Mouse (Mus musculus): Measurements from ENCODE around the gene Ppp1r12c. TPM values are rescaled to one million over a fixed set of nuclear protein-coding genes. Genes with fewer than 3 reads are reported as not detected.
A peak's percentile ranks its signal among the peaks of the same experiment; 100 is the strongest.

Ppp1r12c gene
- polyA plus RNA-seq, 1 experiment, result 54.6 TPM

- Histone ChIP-seq H3ac (ENCODE audit: control insufficient read depth, insufficient read length, low read depth) (no peak overlapping the region), H3K4me3 (ENCODE audit: insufficient read depth, poor library complexity, severe bottlenecking) (no peak overlapping the region), H3K79me3 (ENCODE audit: low read depth) (no peaks in the 10 kb centered on the region), H3K79me2 (ENCODE audit: control insufficient read depth, insufficient read depth) (no peaks in the 10 kb centered on the region), H3K27me3 (ENCODE audit: control insufficient read depth, insufficient read depth, insufficient read length) (no peaks in the 10 kb centered on the region), H3K36me3 (ENCODE audit: control insufficient read depth, insufficient read depth) (peaks cover 47% of the 10 kb centered on the region)
- TF ChIP-seq CTCF (IDR thresholded peaks at IDR 0.05; ENCODE audit: control insufficient read depth, insufficient read depth, insufficient read length), result peak; percentile 50
- TF ChIP-seq FOSL1 (IDR thresholded peaks at IDR 0.05; ENCODE audit: insufficient read depth, low read length, poor library complexity, severe bottlenecking), result no peak
- TF ChIP-seq MYOD1 (IDR thresholded peaks at IDR 0.05; ENCODE audit: control insufficient read depth, insufficient read length, low read depth), result no peak
- no peak for TF ChIP-seq USF1 (IDR thresholded peaks at IDR 0.05; ENCODE audit: low read depth)
- no peak for TF ChIP-seq CEBPB (IDR thresholded peaks at IDR 0.05; ENCODE audit: low read depth)
These were observed 69.9 kb downstream of the Ppp1r12c start for GRCm38 (mm10) chr7:4431548-4431947.

Small RNAs within 50 kb of the gene (microRNA-seq; reads per million reads assigned to microRNA genes)
- gene Gm24605 (ENCODE audit: borderline microRNAs expressed), result not detected

Other genes with a start within 250 kb of the Ppp1r12c start
- not detected for gene Ncr1, start 164.0 kb downstream of the Ppp1r12c start, polyA plus RNA-seq (2012; fragmentation: generic; extraction: Trizol)
- not detected for gene Gp6, start 103.9 kb downstream of the Ppp1r12c start, polyA plus RNA-seq (2012; fragmentation: generic; extraction: Trizol)
- 40.7 TPM for gene Rdh13, start 56.0 kb downstream of the Ppp1r12c start, polyA plus RNA-seq (2012; fragmentation: generic; extraction: Trizol)
- gene Eps8l1, start 41.0 kb downstream of the Ppp1r12c start, polyA plus RNA-seq (2012; fragmentation: generic; extraction: Trizol), result 0.28 TPM
- 34.7 TPM for gene Tnnt1, start 14.7 kb upstream of the Ppp1r12c start, polyA plus RNA-seq (2012; fragmentation: generic; extraction: Trizol)
- gene Tnni3, start 22.5 kb upstream of the Ppp1r12c start, polyA plus RNA-seq (2012; fragmentation: generic; extraction: Trizol), result 0.91 TPM
- gene Dnaaf3, start 30.8 kb upstream of the Ppp1r12c start, polyA plus RNA-seq (2012; fragmentation: generic; extraction: Trizol), result 1.4 TPM
- 0.11 TPM for gene Syt5, start 45.9 kb upstream of the Ppp1r12c start, polyA plus RNA-seq (2012; fragmentation: generic; extraction: Trizol)
- not detected for gene Ptprh, start 102.4 kb upstream of the Ppp1r12c start, polyA plus RNA-seq (2012; fragmentation: generic; extraction: Trizol)
- 2.8 TPM for gene Tmem86b, start 129.7 kb upstream of the Ppp1r12c start, polyA plus RNA-seq (2012; fragmentation: generic; extraction: Trizol)
- gene Ppp6r1, start 157.3 kb upstream of the Ppp1r12c start, polyA plus RNA-seq (2012; fragmentation: generic; extraction: Trizol), result 56.1 TPM
- 110 TPM for gene Hspbp1, start 183.4 kb upstream of the Ppp1r12c start, polyA plus RNA-seq (2012; fragmentation: generic; extraction: Trizol)
- 15.3 TPM for gene Brsk1, start 188.9 kb upstream of the Ppp1r12c start, polyA plus RNA-seq (2012; fragmentation: generic; extraction: Trizol)
- 0.07 TPM for gene Tmem150b, start 223.6 kb upstream of the Ppp1r12c start, polyA plus RNA-seq (2012; fragmentation: generic; extraction: Trizol)
- gene Kmt5c, start 238.4 kb upstream of the Ppp1r12c start, polyA plus RNA-seq (2012; fragmentation: generic; extraction: Trizol), result 12.7 TPM

All from C2C12 (cell line).